ENCODE assay signal across 9 mouse cellular contexts in the genomic region with DNA sequence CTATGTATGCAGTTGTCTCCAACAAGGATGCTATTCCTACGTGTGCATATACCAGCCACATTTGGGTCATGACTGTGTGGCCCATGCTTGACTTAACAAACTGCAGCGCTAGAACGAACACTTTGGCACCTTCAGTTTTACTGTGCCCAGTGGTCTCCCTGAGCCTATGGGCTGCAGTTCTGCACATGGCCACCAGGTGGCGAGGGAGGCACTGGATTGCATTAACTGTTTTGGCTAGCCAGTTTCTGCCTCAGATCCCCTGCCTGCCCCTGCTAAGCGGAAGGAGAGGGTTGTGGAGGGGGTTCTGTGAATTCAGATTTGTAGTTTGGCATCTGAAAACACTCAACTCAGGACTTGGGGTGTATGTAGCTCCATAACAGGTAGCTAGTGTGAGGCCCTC.
DNase-seq lines count a peak whose midpoint lies in the region; ATAC-seq and TF ChIP-seq lines count a peak whose summit lies in the region.
"Had no signal": no experiment of that assay in that cellular context is flagged by ENCODE, and none has a peak within 500 bp of the region (broad histone marks: within the 10 kb centered on the region; RNA-seq: fewer than 3 reads in every experiment).

No protein-coding gene starts in this region.

- H3K27ac ChIP-seq in embryonic facial prominence, embryonic 13.5 days: no peak overlapping the region
- H3K27ac ChIP-seq in heart, embryonic 13.5 days (replicated peaks): no peak overlapping the region
- no peak overlapping the region for H3K27ac ChIP-seq in liver, embryonic 13.5 days
- H3K27ac ChIP-seq: embryonic facial prominence, embryonic 15.5 days had no signal

- peak; percentile 93 for TF ChIP-seq CTCF in C2C12 (IDR thresholded peaks at IDR 0.05; ENCODE audit: control insufficient read depth, insufficient read depth, insufficient read length)

- WGBS in embryonic facial prominence, embryonic 13.5 days: 39% methylated on average over 5 of the region's 5 CpGs
- WGBS in heart, embryonic 13.5 days: 28% methylated on average over 5 of the region's 5 CpGs
- 36% methylated on average over 5 of the region's 5 CpGs for WGBS in liver, embryonic 13.5 days (ENCODE audit: insufficient replicate concordance)

- DNase-seq in adrenal gland, postnatal 25 days: peak; percentile 76
- DNase-seq in kidney, postnatal 25 days: peak; percentile 80 to 88
- peak; percentile 53 for DNase-seq in liver, embryonic 13.5 days
- peak; percentile 88 for DNase-seq in neural tube, embryonic 10.5 days (ENCODE audit: extremely low spot score, low spot score)
- DNase-seq in splenic B cell, adult 2 months (ENCODE audit: low read depth, low spot score): peak; percentile 83

- H3ac ChIP-seq in C2C12 (ENCODE audit: control insufficient read depth, insufficient read length, low read depth): no peak overlapping the region

- H3K79me3 ChIP-seq in C2C12 (ENCODE audit: low read depth): no peaks in the 10 kb centered on the region

- no peak overlapping the region for H3K4me2 ChIP-seq in embryonic facial prominence, embryonic 13.5 days
- no peak overlapping the region for H3K4me2 ChIP-seq in heart, embryonic 13.5 days
- H3K4me2 ChIP-seq in liver, embryonic 13.5 days: no peak overlapping the region
- H3K4me2 ChIP-seq: embryonic facial prominence, embryonic 15.5 days had no signal

- no peaks in the 10 kb centered on the region for H3K79me2 ChIP-seq in C2C12 (ENCODE audit: control insufficient read depth, insufficient read depth)

- H3K9ac ChIP-seq in embryonic facial prominence, embryonic 13.5 days: 0 out of 2 replicates have a peak overlapping the region, but pooled peaks have one; percentile 36
- 0 out of 2 replicates have a peak overlapping the region, but pooled peaks have one; percentile 37 for H3K9ac ChIP-seq in heart, embryonic 13.5 days
- H3K9ac ChIP-seq in liver, embryonic 13.5 days: no peak overlapping the region
- H3K9ac ChIP-seq: embryonic facial prominence, embryonic 15.5 days had no signal

- H3K36me3 ChIP-seq in C2C12 (ENCODE audit: control insufficient read depth, insufficient read depth): peaks cover 33% of the 10 kb centered on the region
- H3K36me3 ChIP-seq in embryonic facial prominence, embryonic 13.5 days: peaks cover 51% of the 10 kb centered on the region
- H3K36me3 ChIP-seq in heart, embryonic 13.5 days: peaks cover 56% of the 10 kb centered on the region
- peaks cover 57% of the 10 kb centered on the region for H3K36me3 ChIP-seq in liver, embryonic 13.5 days
- H3K36me3 ChIP-seq in splenic B cell, adult 2 months (ENCODE audit: control insufficient read depth, insufficient read depth, low read length, poor library complexity, severe bottlenecking): peaks cover 14% of the 10 kb centered on the region

- H3K27me3 ChIP-seq in C2C12 (ENCODE audit: control insufficient read depth, insufficient read depth, insufficient read length): no peaks in the 10 kb centered on the region
- H3K27me3 ChIP-seq in embryonic facial prominence, embryonic 13.5 days: no peaks in the 10 kb centered on the region
- H3K27me3 ChIP-seq in heart, embryonic 13.5 days (replicated peaks): no peaks in the 10 kb centered on the region
- no peaks in the 10 kb centered on the region for H3K27me3 ChIP-seq in liver, embryonic 13.5 days
- H3K27me3 ChIP-seq in splenic B cell, adult 2 months (ENCODE audit: control insufficient read depth, insufficient read depth, low read length, poor library complexity, severe bottlenecking): no peaks in the 10 kb centered on the region
- H3K27me3 ChIP-seq: embryonic facial prominence, embryonic 15.5 days had no signal

- peaks cover 10% of the 10 kb centered on the region for H3K4me1 ChIP-seq in embryonic facial prominence, embryonic 13.5 days
- H3K4me1 ChIP-seq in heart, embryonic 13.5 days: peaks cover 8% of the 10 kb centered on the region; the same call in 1 of the 2 replicates
- peaks cover 5% of the 10 kb centered on the region; the same call in 1 of the 2 replicates for H3K4me1 ChIP-seq in liver, embryonic 13.5 days (replicated peaks)

- no peak for ATAC-seq in embryonic facial prominence, embryonic 13.5 days (ENCODE audit: insufficient number of reproducible peaks, insufficient read depth, low FRiP score, low TSS enrichment, low read depth)
- no peak for ATAC-seq in heart, embryonic 13.5 days (ENCODE audit: extremely low read depth, insufficient number of reproducible peaks, low FRiP score, low TSS enrichment)
- ATAC-seq in liver, embryonic 13.5 days (ENCODE audit: low read depth): peak; percentile 30; the same call in 1 of the 2 replicates

- no peaks in the 10 kb centered on the region for H3K9me3 ChIP-seq in embryonic facial prominence, embryonic 13.5 days
- H3K9me3 ChIP-seq in heart, embryonic 13.5 days: no peaks in the 10 kb centered on the region
- H3K9me3 ChIP-seq in liver, embryonic 13.5 days (replicated peaks): no peaks in the 10 kb centered on the region
- H3K9me3 ChIP-seq: embryonic facial prominence, embryonic 15.5 days had no signal

- no peak overlapping the region for H3K4me3 ChIP-seq in C2C12 (ENCODE audit: insufficient read depth, poor library complexity, severe bottlenecking)
- H3K4me3 ChIP-seq in embryonic facial prominence, embryonic 13.5 days: no peak overlapping the region
- no peak overlapping the region for H3K4me3 ChIP-seq in heart, embryonic 13.5 days
- no peak overlapping the region for H3K4me3 ChIP-seq in liver, embryonic 13.5 days (replicated peaks)
- H3K4me3 ChIP-seq: embryonic facial prominence, embryonic 15.5 days had no signal

TF ChIP-seq in C2C12, 6 proteins besides CTCF, POLR2A, EP300 and RAD21:
- TF ChIP-seq FOSL1 (IDR thresholded peaks at IDR 0.05; ENCODE audit: insufficient read depth, low read length, poor library complexity, severe bottlenecking) (no peak), MYOG (IDR thresholded peaks at IDR 0.05; ENCODE audit: control insufficient read depth, extremely low read depth, insufficient read length) (no peak), CEBPB (IDR thresholded peaks at IDR 0.05; ENCODE audit: low read depth) (no peak), MAX (IDR thresholded peaks at IDR 0.05) (no peak), USF1 (IDR thresholded peaks at IDR 0.05; ENCODE audit: low read depth) (no peak), MYOD1 (IDR thresholded peaks at IDR 0.05; ENCODE audit: control insufficient read depth, insufficient read length, low read depth) (no peak)
